In genomic region chr2:110863376-110863775, GRCm38 (mm10) we compare ENCODE assay signal across 25 mouse cellular contexts.
A peak's percentile ranks its signal among the peaks of the same experiment; 100 is the strongest.
DNase-seq lines count a peak whose midpoint lies in the region; ATAC-seq lines count a peak whose summit lies in the region.
"Had no signal": no experiment of that assay in that cellular context is flagged by ENCODE, and none has a peak within 500 bp of the region (broad histone marks: within the 10 kb centered on the region; RNA-seq: fewer than 3 reads in every experiment).

No protein-coding gene starts in this region.

- no peak overlapping the region for H3K9ac ChIP-seq in heart, embryonic 12.5 days
- H3K9ac ChIP-seq: forebrain, embryonic 12.5 days; heart, embryonic 13.5 days; limb, embryonic 12.5 days; liver, postnatal 0 days; midbrain, embryonic 13.5 days; neural tube, embryonic 12.5 days had no signal

- WGBS in heart, embryonic 12.5 days = 82% methylated on average over 4 of the region's 4 CpGs

- H3K4me1 ChIP-seq in heart, embryonic 12.5 days (replicated peaks) = no peaks in the 10 kb centered on the region
- H3K4me1 ChIP-seq: embryonic facial prominence, embryonic 10.5 days; forebrain, embryonic 12.5 days; heart, embryonic 13.5 days; limb, embryonic 12.5 days; midbrain, embryonic 13.5 days; neural tube, embryonic 12.5 days had no signal

- H3K4me3 ChIP-seq in heart, embryonic 12.5 days = no peak overlapping the region
- H3K4me3 ChIP-seq: embryonic facial prominence, embryonic 10.5 days; forebrain, embryonic 12.5 days; gastrocnemius, adult 2 months; heart, embryonic 13.5 days; layer of hippocampus, adult 2 months; limb, embryonic 12.5 days; midbrain, embryonic 13.5 days; neural tube, embryonic 12.5 days had no signal

- no peak overlapping the region for H3K4me2 ChIP-seq in heart, embryonic 12.5 days
- H3K4me2 ChIP-seq: forebrain, embryonic 12.5 days; heart, embryonic 13.5 days; limb, embryonic 12.5 days; liver, embryonic 11.5 days; midbrain, embryonic 13.5 days; neural tube, embryonic 12.5 days had no signal

- DNase-seq in heart, adult 11 months = peak; percentile 87
- peak; percentile 5 for DNase-seq in Muller cell, postnatal 12 days (ENCODE audit: inconsistent ontology term)
- DNase-seq in cerebellum, adult 18-20 months = peak; percentile 47 to 63
- peak; percentile 56 to 64 for DNase-seq in cerebellum, postnatal 14 days
- DNase-seq in right cerebral cortex, postnatal 14 days = no peak
- DNase-seq in frontal cortex, postnatal 36 days (ENCODE audit: low spot score in 2 of 2) = no peak
- DNase-seq: adrenal gland, postnatal 25 days; gastrocnemius, adult 2 months; kidney, postnatal 25 days; liver, postnatal 0 days; retina, postnatal 1 day; thymus, postnatal 14 days had no signal

- H3K27ac ChIP-seq in heart, embryonic 12.5 days (ENCODE audit: poor library complexity, severe bottlenecking) = no peak overlapping the region
- H3K27ac ChIP-seq: embryonic facial prominence, embryonic 10.5 days; forebrain, embryonic 12.5 days; gastrocnemius, adult 2 months; heart, embryonic 13.5 days; hindbrain, postnatal 0 days; layer of hippocampus, adult 2 months; limb, embryonic 12.5 days; midbrain, embryonic 13.5 days; neural tube, embryonic 12.5 days had no signal

- H3K9me3 ChIP-seq in heart, embryonic 12.5 days (replicated peaks) = no peaks in the 10 kb centered on the region
- H3K9me3 ChIP-seq: embryonic facial prominence, embryonic 10.5 days; forebrain, embryonic 12.5 days; heart, embryonic 13.5 days; midbrain, embryonic 13.5 days; neural tube, embryonic 12.5 days had no signal

- H3K36me3 ChIP-seq in heart, embryonic 12.5 days = no peaks in the 10 kb centered on the region
- H3K36me3 ChIP-seq: embryonic facial prominence, embryonic 10.5 days; forebrain, embryonic 12.5 days; heart, embryonic 13.5 days; limb, embryonic 12.5 days; midbrain, embryonic 13.5 days; neural tube, embryonic 12.5 days had no signal

- no peaks in the 10 kb centered on the region for H3K27me3 ChIP-seq in heart, embryonic 12.5 days (replicated peaks)
- H3K27me3 ChIP-seq: forebrain, embryonic 12.5 days; heart, embryonic 13.5 days; limb, embryonic 12.5 days; midbrain, embryonic 13.5 days; neural tube, embryonic 12.5 days had no signal

- no peak for ATAC-seq in heart, embryonic 12.5 days (ENCODE audit: insufficient number of reproducible peaks, low FRiP score)
- ATAC-seq in erythroid progenitor cell, adult 5-6 weeks (replicated peaks; ENCODE audit: low FRiP score, poor library complexity, severe bottlenecking) = no peak
- ATAC-seq: hindbrain, postnatal 0 days; intestine, embryonic 16.5 days; liver, postnatal 0 days; lung, postnatal 0 days; midbrain, embryonic 13.5 days had no signal

Comparison
In these comparisons a context has a peak if more than half of its experiments do, and no peak if none do; other contexts are left out.
1. DNase-seq: peak in heart, adult 11 months (single experiment), Muller cell, postnatal 12 days (single experiment), cerebellum, adult 18-20 months (2 of 2) and cerebellum, postnatal 14 days (2 of 2); none in right cerebral cortex, postnatal 14 days (single experiment) and frontal cortex, postnatal 36 days (0 of 2).